ENCODE assay signal across 15 mouse cellular contexts in the genomic region with DNA sequence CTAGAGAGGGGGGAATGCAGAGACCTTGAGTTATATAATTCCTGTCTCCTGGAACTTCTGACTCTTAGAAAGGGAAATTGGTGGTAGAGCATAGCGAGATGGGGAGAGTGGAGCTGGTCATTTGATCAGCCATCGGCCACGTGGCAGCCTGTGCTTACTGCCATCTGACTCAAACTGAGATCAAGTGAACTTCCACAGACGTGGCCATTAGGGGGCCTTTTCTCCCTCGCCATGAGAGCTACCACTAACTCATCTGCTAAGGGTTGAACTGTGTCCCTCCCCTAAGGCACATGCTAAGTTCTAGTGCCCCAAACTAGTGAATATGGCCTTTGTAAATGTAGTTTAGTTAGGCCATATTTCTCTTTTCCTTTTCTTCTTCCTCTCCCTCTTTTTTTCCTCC.
DNase-seq lines count a peak whose midpoint lies in the region; ATAC-seq and TF ChIP-seq lines count a peak whose summit lies in the region.
"Had no signal": no experiment of that assay in that cellular context is flagged by ENCODE, and none has a peak within 500 bp of the region (broad histone marks: within the 10 kb centered on the region; RNA-seq: fewer than 3 reads in every experiment).

No protein-coding gene starts in this region.

- H3K9ac ChIP-seq in heart, adult 2 months (ENCODE audit: low read depth, low read length) = no peak overlapping the region
- no peak overlapping the region for H3K9ac ChIP-seq in lung, postnatal 0 days (replicated peaks; ENCODE audit: low read depth)
- H3K9ac ChIP-seq in forebrain, embryonic 13.5 days = no peak overlapping the region
- H3K9ac ChIP-seq: embryonic facial prominence, embryonic 12.5 days; heart, embryonic 15.5 days; limb, embryonic 15.5 days; midbrain, embryonic 12.5 days had no signal

- no peak overlapping the region for H3K27ac ChIP-seq in heart, adult 2 months
- no peak overlapping the region; the same call in 1 of the 2 replicates for H3K27ac ChIP-seq in heart, embryonic 10.5 days
- no peak overlapping the region for H3K27ac ChIP-seq in lung, postnatal 0 days (ENCODE audit: low read length)
- H3K27ac ChIP-seq in embryonic facial prominence, embryonic 10.5 days (replicated peaks) = no peak overlapping the region
- H3K27ac ChIP-seq in forebrain, embryonic 13.5 days = no peak overlapping the region
- H3K27ac ChIP-seq: embryonic facial prominence, embryonic 12.5 days; heart, embryonic 15.5 days; limb, embryonic 15.5 days; midbrain, embryonic 12.5 days had no signal

- H3K4me3 ChIP-seq in heart, adult 2 months = no peak overlapping the region
- no peak overlapping the region for H3K4me3 ChIP-seq in heart, embryonic 10.5 days
- no peak overlapping the region for H3K4me3 ChIP-seq in lung, postnatal 0 days (ENCODE audit: low read depth, low read length)
- H3K4me3 ChIP-seq in embryonic facial prominence, embryonic 10.5 days = no peak overlapping the region
- H3K4me3 ChIP-seq in forebrain, embryonic 13.5 days = no peak overlapping the region
- H3K4me3 ChIP-seq: embryonic facial prominence, embryonic 12.5 days; heart, embryonic 15.5 days; limb, embryonic 15.5 days; midbrain, embryonic 12.5 days; myocyte had no signal

- no peak for TF ChIP-seq POLR2A in heart, adult 2 months (IDR thresholded peaks at IDR 0.05; ENCODE audit: insufficient read depth, low read depth, low read length)

- DNase-seq in heart, adult 2 months = no peak
- no peak for DNase-seq in heart, embryonic 10.5 days (ENCODE audit: low spot score)
- no peak for DNase-seq in lung, postnatal 0 days (ENCODE audit: low spot score)
- DNase-seq in lung, postnatal 14 days = no peak
- peak; percentile 37 for DNase-seq in ES-CJ7 (ENCODE audit: low read depth, low spot score)
- peak; percentile 36 for DNase-seq in embryonic facial prominence, embryonic 10.5 days (ENCODE audit: low spot score)
- DNase-seq: cerebellum, adult 8-10 months; kidney, postnatal 10 days; thymus, adult 18-20 months had no signal

- no peak for ATAC-seq in lung, postnatal 0 days
- no peak for ATAC-seq in forebrain, embryonic 13.5 days

- H3K4me1 ChIP-seq in heart, adult 2 months (ENCODE audit: control insufficient read depth, insufficient read depth, low read length) = no peaks in the 10 kb centered on the region; the same call in 1 of the 2 replicates
- peaks cover 44% of the 10 kb centered on the region for H3K4me1 ChIP-seq in heart, embryonic 10.5 days
- no peaks in the 10 kb centered on the region for H3K4me1 ChIP-seq in lung, postnatal 0 days (ENCODE audit: insufficient read depth, low read depth, low read length)
- peaks cover 21% of the 10 kb centered on the region for H3K4me1 ChIP-seq in embryonic facial prominence, embryonic 10.5 days
- no peaks in the 10 kb centered on the region for H3K4me1 ChIP-seq in forebrain, embryonic 13.5 days
- H3K4me1 ChIP-seq: midbrain, embryonic 12.5 days had no signal

- H3K79me2 ChIP-seq in heart, adult 2 months (replicated peaks; ENCODE audit: control insufficient read depth, insufficient read depth, low read length) = no peaks in the 10 kb centered on the region

- no peak for TF ChIP-seq EP300 in heart, adult 2 months (IDR thresholded peaks at IDR 0.05; ENCODE audit: insufficient read depth, low read depth, low read length)
- no peak for TF ChIP-seq EP300 in lung, postnatal 0 days (IDR thresholded peaks at IDR 0.05)

- WGBS in heart, adult 2 months = 68% methylated on average over 5 of the region's 5 CpGs
- 34% methylated on average over 5 of the region's 5 CpGs for WGBS in heart, embryonic 10.5 days
- WGBS in lung, postnatal 0 days = 41% methylated on average over 5 of the region's 5 CpGs
- WGBS in embryonic facial prominence, embryonic 10.5 days = 35% methylated on average over 5 of the region's 5 CpGs
- 36% methylated on average over 5 of the region's 5 CpGs for WGBS in forebrain, embryonic 13.5 days

- intact Hi-C loops in heart, adult 2 months (cut with DNase I) = no loop called here

- peak; percentile 42 for TF ChIP-seq CTCF in heart, adult 2 months (IDR thresholded peaks at IDR 0.05)
- TF ChIP-seq CTCF in lung, postnatal 0 days (IDR thresholded peaks at IDR 0.05) = peak; percentile 47

- no peaks in the 10 kb centered on the region for H3K36me3 ChIP-seq in heart, adult 2 months (ENCODE audit: control insufficient read depth, insufficient read depth, low read length)
- no peaks in the 10 kb centered on the region for H3K36me3 ChIP-seq in heart, embryonic 10.5 days
- H3K36me3 ChIP-seq in lung, postnatal 0 days (ENCODE audit: insufficient read depth, low read length) = no peaks in the 10 kb centered on the region
- H3K36me3 ChIP-seq in embryonic facial prominence, embryonic 10.5 days (replicated peaks) = no peaks in the 10 kb centered on the region
- no peaks in the 10 kb centered on the region for H3K36me3 ChIP-seq in forebrain, embryonic 13.5 days (ENCODE audit: poor library complexity, severe bottlenecking)
- H3K36me3 ChIP-seq: embryonic facial prominence, embryonic 12.5 days; heart, embryonic 15.5 days; limb, embryonic 15.5 days; midbrain, embryonic 12.5 days had no signal

- no peaks in the 10 kb centered on the region for H3K9me3 ChIP-seq in heart, embryonic 10.5 days
- no peaks in the 10 kb centered on the region for H3K9me3 ChIP-seq in lung, postnatal 0 days (ENCODE audit: low read length)
- H3K9me3 ChIP-seq in embryonic facial prominence, embryonic 10.5 days = no peaks in the 10 kb centered on the region
- H3K9me3 ChIP-seq in forebrain, embryonic 13.5 days (replicated peaks) = no peaks in the 10 kb centered on the region
- H3K9me3 ChIP-seq: embryonic facial prominence, embryonic 12.5 days; heart, embryonic 15.5 days; limb, embryonic 15.5 days; midbrain, embryonic 12.5 days had no signal

- no peak overlapping the region for H3K4me2 ChIP-seq in lung, postnatal 0 days (replicated peaks; ENCODE audit: low read depth, low read length)
- no peak overlapping the region for H3K4me2 ChIP-seq in forebrain, embryonic 13.5 days
- H3K4me2 ChIP-seq: embryonic facial prominence, embryonic 12.5 days; heart, embryonic 15.5 days; limb, embryonic 15.5 days; midbrain, embryonic 12.5 days had no signal

- H3K27me3 ChIP-seq in heart, adult 2 months (ENCODE audit: control insufficient read depth, insufficient read depth, low read length) = no peaks in the 10 kb centered on the region
- peaks cover 4% of the 10 kb centered on the region; the same call in 1 of the 2 replicates for H3K27me3 ChIP-seq in heart, embryonic 10.5 days (ENCODE audit: insufficient read depth, poor library complexity, severe bottlenecking)
- H3K27me3 ChIP-seq in lung, postnatal 0 days (replicated peaks; ENCODE audit: insufficient read depth, low read length) = no peaks in the 10 kb centered on the region
- peaks cover 9% of the 10 kb centered on the region for H3K27me3 ChIP-seq in embryonic facial prominence, embryonic 10.5 days (replicated peaks; ENCODE audit: low read depth, poor library complexity, severe bottlenecking)
- H3K27me3 ChIP-seq in forebrain, embryonic 13.5 days = 0 out of 2 replicates have a peak, but pooled peaks cover 3% of the 10 kb centered on the region
- H3K27me3 ChIP-seq: embryonic facial prominence, embryonic 12.5 days; limb, embryonic 15.5 days had no signal

Comparison
In these comparisons a context has a peak if more than half of its experiments do, and no peak if none do; other contexts are left out.
1. DNase-seq: peak in ES-CJ7 (single experiment) and embryonic facial prominence, embryonic 10.5 days (single experiment); none in heart, adult 2 months (0 of 2), heart, embryonic 10.5 days (single experiment), lung, postnatal 0 days (single experiment) and lung, postnatal 14 days (single experiment).